Mouse (Mus musculus) MEL (cell line): Measurements from ENCODE around the gene Tnfrsf1b.

Experiments
- POLR2AphosphoS5 ChIP-seq: IDR thresholded peaks from 2 replicates; pipeline ENCODE4 v1.6.1; 2012; ENCODE audit warnings: low read depth, borderline replicate concordance, mild to moderate bottlenecking, inconsistent platforms, low read length, moderate library complexity, mixed read lengths
- TCF12 ChIP-seq: IDR thresholded peaks from 2 replicates; pipeline ENCODE4 v1.6.1; 2014; ENCODE audit warnings: low read depth, mild to moderate bottlenecking, inconsistent platforms, low read length, improper control_type of control experiment, moderate library complexity

GRCm38 (mm10) chr4:145231732-145232131 is 14.9 kb downstream of the Tnfrsf1b start:
- no peak for TF ChIP-seq POLR2AphosphoS5
- TF ChIP-seq TCF12: no peak
